Mouse (Mus musculus): ENCODE data around the gene Hoxa1.

- TF ChIP-seq CTCF (IDR thresholded peaks at IDR 0.05; ENCODE audit: insufficient read depth, low read depth, low read length) (no peak), POLR2A (IDR thresholded peaks at IDR 0.05; ENCODE audit: insufficient read depth, low read depth, low read length) (no peak)
These were observed 6.0 kb upstream of the Hoxa1 start for GRCm38 (mm10) chr6:52164051-52164625.
